ENCODE assay signal across 8 mouse cellular contexts in genomic region chr10:21158918-21159443, GRCm38 (mm10). TPM values are rescaled to one million over a fixed set of nuclear protein-coding genes. Genes with fewer than 3 reads are reported as not detected.
A peak's percentile ranks its signal among the peaks of the same experiment; 100 is the strongest.
DNase-seq lines count a peak whose midpoint lies in the region; ATAC-seq and TF ChIP-seq lines count a peak whose summit lies in the region.

No protein-coding gene starts in this region.

- H3K36me3 ChIP-seq in MEL (ENCODE audit: control insufficient read depth in 1 of 2, insufficient read depth in 2 of 2, low read length in 2 of 2): peaks cover 21 to 42% of the 10 kb centered on the region in 2 experiments
- no peaks in the 10 kb centered on the region for H3K36me3 ChIP-seq in hindbrain, embryonic 12.5 days
- no peaks in the 10 kb centered on the region for H3K36me3 ChIP-seq in limb, embryonic 14.5 days (ENCODE audit: control insufficient read depth, insufficient read depth, low read length)
- H3K36me3 ChIP-seq in midbrain, embryonic 14.5 days (ENCODE audit: control insufficient read depth, insufficient read depth, low read length): no peaks in the 10 kb centered on the region
- no peaks in the 10 kb centered on the region for H3K36me3 ChIP-seq in stomach, embryonic 16.5 days (ENCODE audit: control insufficient read depth, insufficient read depth, low read length)

- no peak for TF ChIP-seq CTCF in MEL (IDR thresholded peaks at IDR 0.05 in 2 of 3, conservative IDR thresholded peaks at IDR 0.05 in 1 of 3; ENCODE audit: control insufficient read depth in 1 of 3, insufficient read depth in 1 of 3, low read depth in 2 of 3, low read length in 3 of 3, poor library complexity in 1 of 3, severe bottlenecking in 1 of 3)

- peaks cover 59% of the 10 kb centered on the region for H3K79me2 ChIP-seq in MEL (ENCODE audit: control insufficient read depth, insufficient read depth, low read length, poor library complexity)

- peaks cover 19 to 25% of the 10 kb centered on the region in 2 experiments for H3K4me1 ChIP-seq in MEL (ENCODE audit: control insufficient read depth in 1 of 2, insufficient read depth in 2 of 2, low read length in 2 of 2)
- H3K4me1 ChIP-seq in hindbrain, embryonic 12.5 days: peaks cover 19% of the 10 kb centered on the region
- no peaks in the 10 kb centered on the region for H3K4me1 ChIP-seq in limb, embryonic 14.5 days (ENCODE audit: control insufficient read depth, insufficient read depth, low read length)
- peaks cover 15% of the 10 kb centered on the region for H3K4me1 ChIP-seq in midbrain, embryonic 14.5 days (ENCODE audit: control insufficient read depth, insufficient read depth, low read length)
- H3K4me1 ChIP-seq in stomach, embryonic 16.5 days (ENCODE audit: control insufficient read depth, insufficient read depth, low read length): peaks cover 11% of the 10 kb centered on the region; the same call in 1 of the 2 replicates

- peak overlapping the region; percentile 71 to 81 for H3K4me3 ChIP-seq in MEL (ENCODE audit: control insufficient read depth in 1 of 2, insufficient read depth in 1 of 2, low read depth in 2 of 2, low read length in 2 of 2)
- peak overlapping the region; percentile 73 for H3K4me3 ChIP-seq in hindbrain, embryonic 12.5 days
- H3K4me3 ChIP-seq in limb, embryonic 14.5 days (replicated peaks; ENCODE audit: low read length): peak overlapping the region; percentile 66
- H3K4me3 ChIP-seq in midbrain, embryonic 14.5 days (replicated peaks; ENCODE audit: low read depth, low read length): peak overlapping the region; percentile 67
- H3K4me3 ChIP-seq in stomach, embryonic 16.5 days (replicated peaks; ENCODE audit: low read length): peak overlapping the region; percentile 72

- DNase-seq in B cell, adult 2 months: peak; percentile 79 to 82
- peak; percentile 73 for DNase-seq in MEL (ENCODE audit: low read depth, low spot score)
- DNase-seq in embryo, embryonic 11 days: peak; percentile 45
- DNase-seq in limb, embryonic 14.5 days (ENCODE audit: low spot score): peak; percentile 13
- DNase-seq in midbrain, embryonic 14.5 days: peak; percentile 8
- DNase-seq in right cerebral cortex, postnatal 4 days: no peak

- H3K9me3 ChIP-seq in MEL (replicated peaks; ENCODE audit: insufficient read depth, low read length): no peaks in the 10 kb centered on the region
- H3K9me3 ChIP-seq in hindbrain, embryonic 12.5 days (replicated peaks): no peaks in the 10 kb centered on the region
- H3K9me3 ChIP-seq in limb, embryonic 14.5 days (ENCODE audit: control insufficient read depth, low read length): no peaks in the 10 kb centered on the region
- no peaks in the 10 kb centered on the region for H3K9me3 ChIP-seq in midbrain, embryonic 14.5 days (ENCODE audit: control insufficient read depth, low read length)
- no peaks in the 10 kb centered on the region for H3K9me3 ChIP-seq in stomach, embryonic 16.5 days (replicated peaks; ENCODE audit: control insufficient read depth, low read length)

- peak overlapping the region; percentile 91 for H3K9ac ChIP-seq in MEL (ENCODE audit: control insufficient read depth, low read depth, low read length, poor library complexity, severe bottlenecking)
- H3K9ac ChIP-seq in hindbrain, embryonic 12.5 days: peak overlapping the region; percentile 76
- H3K9ac ChIP-seq in limb, embryonic 14.5 days (ENCODE audit: low read depth, low read length, severe bottlenecking): peak overlapping the region; percentile 49
- H3K9ac ChIP-seq in midbrain, embryonic 14.5 days (replicated peaks; ENCODE audit: low read length): peak overlapping the region; percentile 39; the same call in 1 of the 2 replicates
- H3K9ac ChIP-seq in stomach, embryonic 16.5 days (ENCODE audit: low read length): peak overlapping the region; percentile 85

- no peaks in the 10 kb centered on the region for H3K27me3 ChIP-seq in MEL (ENCODE audit: control insufficient read depth in 1 of 2, insufficient read depth in 2 of 2, low read length in 2 of 2)
- peaks cover 36% of the 10 kb centered on the region for H3K27me3 ChIP-seq in hindbrain, embryonic 12.5 days
- H3K27me3 ChIP-seq in limb, embryonic 14.5 days (ENCODE audit: control insufficient read depth, insufficient read depth, low read length): peaks cover 9% of the 10 kb centered on the region
- H3K27me3 ChIP-seq in midbrain, embryonic 14.5 days (ENCODE audit: control insufficient read depth, insufficient read depth, low read length): peaks cover 36% of the 10 kb centered on the region
- H3K27me3 ChIP-seq in stomach, embryonic 16.5 days (ENCODE audit: control insufficient read depth, insufficient read depth, low read length): peaks cover 2% of the 10 kb centered on the region

- WGBS in hindbrain, embryonic 12.5 days: under 1% methylated on average over 34 of the region's 35 CpGs
- under 1% methylated on average over 34 of the region's 35 CpGs for WGBS in limb, embryonic 14.5 days
- WGBS in midbrain, embryonic 14.5 days: 1% methylated on average over 35 of the region's 35 CpGs
- WGBS in stomach, embryonic 16.5 days: under 1% methylated on average over 35 of the region's 35 CpGs

- no peak for ATAC-seq in hindbrain, embryonic 12.5 days (ENCODE audit: low FRiP score)
- no peak for ATAC-seq in limb, embryonic 14.5 days (ENCODE audit: low FRiP score, low read depth)
- 0 out of 2 replicates have a peak, but pooled peaks have one; percentile 4 for ATAC-seq in midbrain, embryonic 14.5 days (ENCODE audit: low FRiP score, low TSS enrichment)
- peak; percentile 88; the same call in 1 of the 2 replicates for ATAC-seq in stomach, embryonic 16.5 days (ENCODE audit: insufficient read depth, low FRiP score)

- TF ChIP-seq POLR2A in MEL (IDR thresholded peaks at IDR 0.05; ENCODE audit: control insufficient read depth in 1 of 2, insufficient read depth in 1 of 2, low read depth in 1 of 2, low read length in 2 of 2, poor library complexity in 1 of 2): peak; percentile 34 to 64; a peak in 2 of 4 replicates
- TF ChIP-seq POLR2A in limb, embryonic 14.5 days (IDR thresholded peaks at IDR 0.05; ENCODE audit: borderline replicate concordance, extremely low read depth, insufficient read depth, insufficient read length): no peak

- H3K27ac ChIP-seq in MEL (ENCODE audit: control insufficient read depth, low read depth, low read length): peak overlapping the region; percentile 85
- H3K27ac ChIP-seq in hindbrain, embryonic 12.5 days: no peak overlapping the region
- no peak overlapping the region for H3K27ac ChIP-seq in limb, embryonic 14.5 days (replicated peaks; ENCODE audit: low read depth, low read length)
- H3K27ac ChIP-seq in midbrain, embryonic 14.5 days (replicated peaks; ENCODE audit: low read depth, low read length): no peak overlapping the region
- peak overlapping the region; percentile 60; the same call in 1 of the 2 replicates for H3K27ac ChIP-seq in stomach, embryonic 16.5 days (ENCODE audit: low read length)

- no peak for TF ChIP-seq EP300 in MEL (IDR thresholded peaks at IDR 0.05; ENCODE audit: low read depth in 1 of 2, low read length in 2 of 2)

- TF ChIP-seq RAD21 in MEL (IDR thresholded peaks at IDR 0.05; ENCODE audit: low read depth, low read length): no peak

- peak overlapping the region; percentile 99 for H3K4me2 ChIP-seq in hindbrain, embryonic 12.5 days (replicated peaks)
- peak overlapping the region; percentile 92 for H3K4me2 ChIP-seq in limb, embryonic 14.5 days (replicated peaks; ENCODE audit: low read depth, low read length, severe bottlenecking)
- H3K4me2 ChIP-seq in midbrain, embryonic 14.5 days (ENCODE audit: low read length): peak overlapping the region; percentile 98
- peak overlapping the region; percentile 100 for H3K4me2 ChIP-seq in stomach, embryonic 16.5 days (ENCODE audit: low read depth, low read length)

TF ChIP-seq in MEL, 35 proteins besides CTCF, POLR2A, EP300 and RAD21 (continues in another document):
- TF ChIP-seq TBP (IDR thresholded peaks at IDR 0.05; ENCODE audit: low read depth, low read length): no peak
- TF ChIP-seq CHD1 (IDR thresholded peaks at IDR 0.05; ENCODE audit: low read depth, low read length): peak; percentile 76; the same call in 1 of the 2 replicates
- no peak for TF ChIP-seq BHLHE40 (IDR thresholded peaks at IDR 0.05; ENCODE audit: borderline replicate concordance, low read depth, low read length)
- no peak for TF ChIP-seq CHD2 (IDR thresholded peaks at IDR 0.05; ENCODE audit: low read length)
- no peak for TF ChIP-seq USF2 (IDR thresholded peaks at IDR 0.05; ENCODE audit: borderline replicate concordance in 1 of 2, insufficient read depth in 1 of 2, low read depth in 1 of 2, low read length in 2 of 2)
- TF ChIP-seq TAL1 (IDR thresholded peaks at IDR 0.05; ENCODE audit: low read length): no peak
- TF ChIP-seq ZNF384 (IDR thresholded peaks at IDR 0.05; ENCODE audit: low read depth, low read length): no peak
- TF ChIP-seq POLR2AphosphoS5 (IDR thresholded peaks at IDR 0.05; ENCODE audit: borderline replicate concordance, low read depth, low read length): no peak
- 0 out of 2 replicates have a peak, but pooled peaks have one; percentile 4 for TF ChIP-seq MYB (IDR thresholded peaks at IDR 0.05; ENCODE audit: low read depth, low read length)
- no peak for TF ChIP-seq E2F4 (IDR thresholded peaks at IDR 0.05; ENCODE audit: borderline replicate concordance, low read depth, low read length)
- TF ChIP-seq NELFE (IDR thresholded peaks at IDR 0.05; ENCODE audit: low read depth, low read length): no peak
- no peak for TF ChIP-seq SMC3 (IDR thresholded peaks at IDR 0.05; ENCODE audit: low read depth, low read length)
- TF ChIP-seq UBTF (IDR thresholded peaks at IDR 0.05; ENCODE audit: borderline replicate concordance, insufficient read depth, low read depth, low read length): peak; percentile 86; the same call in 1 of the 2 replicates
- no peak for TF ChIP-seq USF1 (IDR thresholded peaks at IDR 0.05; ENCODE audit: low read depth, low read length)
- TF ChIP-seq MXI1 (IDR thresholded peaks at IDR 0.05; ENCODE audit: low read depth, low read length): 0 out of 2 replicates have a peak, but pooled peaks have one; percentile 31
- TF ChIP-seq GABPA (IDR thresholded peaks at IDR 0.05; ENCODE audit: low read depth, low read length): no peak
- TF ChIP-seq ZKSCAN1 (IDR thresholded peaks at IDR 0.05; ENCODE audit: low read depth, low read length): no peak
- TF ChIP-seq ZMIZ1 (IDR thresholded peaks at IDR 0.05; ENCODE audit: low read depth, low read length): peak; percentile 10
- TF ChIP-seq SIN3A (IDR thresholded peaks at IDR 0.05; ENCODE audit: low read length): no peak; the same call in none of the 2 replicates

RNA-seq across cellular contexts. Expression of gene Myb, which starts 1.8 kb away (rescaled TPM):
- 125 and 133 TPM in 2 replicates for total RNA-seq in MEL (2012; rRNA removed)
- 100 to 1,000 TPM; 155 to 245 TPM for polyA plus RNA-seq in MEL (2012; ENCODE audit: insufficient read depth in 1 of 2, insufficient read length in 2 of 2, low read depth in 1 of 2, low replicate concordance in 2 of 2, missing spikeins in 1 of 2)
- polyA plus RNA-seq in hindbrain, embryonic 12.5 days (2016; fragmentation: Nextera tagmentation; extraction: Ambion mirVana): 4.6 and 5.3 TPM in 2 replicates
- 3.8 and 4.0 TPM in 2 replicates for polyA plus RNA-seq in limb, embryonic 14.5 days (2012; rRNA removed)
- polyA plus RNA-seq in limb, embryonic 14.5 days (2014; fragmentation: Nextera tagmentation; extraction: Ambion mirVana): 2.7 and 3.7 TPM in 2 replicates
- 3.4 and 3.5 TPM in 2 replicates for polyA plus RNA-seq in midbrain, embryonic 14.5 days (2014; fragmentation: Nextera tagmentation; extraction: Ambion mirVana)
- polyA plus RNA-seq in stomach, embryonic 16.5 days (2015; fragmentation: Nextera tagmentation; extraction: Ambion mirVana): 3.7 and 4.2 TPM in 2 replicates

Comparison
In these comparisons a context has a peak if more than half of its experiments do, and no peak if none do; other contexts are left out.
1. H3K27ac ChIP-seq: peak in MEL (single experiment) and stomach, embryonic 16.5 days (single experiment); none in hindbrain, embryonic 12.5 days (single experiment), limb, embryonic 14.5 days (single experiment) and midbrain, embryonic 14.5 days (single experiment).
2. H3K9ac ChIP-seq: peak in every context shown above with its lines; median percentile 91 in MEL; 85 in stomach, embryonic 16.5 days; 76 in hindbrain, embryonic 12.5 days; 49 in limb, embryonic 14.5 days; 39 in midbrain, embryonic 14.5 days.
3. ATAC-seq: peak in midbrain, embryonic 14.5 days (single experiment) and stomach, embryonic 16.5 days (single experiment); none in hindbrain, embryonic 12.5 days (single experiment) and limb, embryonic 14.5 days (single experiment).
4. RNA of gene Myb, which starts 1.8 kb away (polyA plus RNA-seq): 155 to 245 TPM in MEL; 4.6 to 5.3 TPM in hindbrain, embryonic 12.5 days, 3.7 to 4.2 TPM in stomach, embryonic 16.5 days, 2.7 to 4.0 TPM in limb, embryonic 14.5 days and 3.4 to 3.5 TPM in midbrain, embryonic 14.5 days; every median in the first group is over 10 times any median in the second.
5. Peak in every context shown above with its lines, with median percentiles within 50 percentile points of each other: H3K4me3 ChIP-seq and H3K4me2 ChIP-seq.